Mouse (Mus musculus) thymus, adult 2 months (tissue): ENCODE data around the gene Glyctk.

Experiments used
- CTCF ChIP-seq: fragments of 200-500 bp; IDR thresholded peaks from 2 replicates; pipeline ENCODE4 v1.5.1; 2012; ENCODE audit warnings: mild to moderate bottlenecking, control low read depth, low read length, moderate library complexity, borderline replicate concordance; ENCODE audit not compliant: control insufficient read depth, poor library complexity, insufficient read depth; ENCODE audit errors: extremely low read depth
- POLR2A ChIP-seq: fragments of 200-500 bp; IDR thresholded peaks from 2 replicates; pipeline ENCODE4 v1.6.1; 2012; ENCODE audit warnings: mild to moderate bottlenecking, low read length, control low read depth, moderate library complexity; ENCODE audit not compliant: control insufficient read depth, poor library complexity, insufficient read depth; ENCODE audit errors: extremely low read depth

- TF ChIP-seq POLR2A (no peak), CTCF (no peak)
Observed at GRCm38 (mm10) chr9:106191355-106191754, 33.4 kb upstream of the Glyctk start.
